Mouse (Mus musculus): ENCODE results near the gene Gm5741. TPM values are rescaled to one million over a fixed set of nuclear protein-coding genes. Genes with fewer than 3 reads are reported as not detected.

The Gm5741 gene
- not detected in 2 replicates for polyA plus RNA-seq (2015; fragmentation: Nextera tagmentation; extraction: Ambion mirVana)

DNA sequence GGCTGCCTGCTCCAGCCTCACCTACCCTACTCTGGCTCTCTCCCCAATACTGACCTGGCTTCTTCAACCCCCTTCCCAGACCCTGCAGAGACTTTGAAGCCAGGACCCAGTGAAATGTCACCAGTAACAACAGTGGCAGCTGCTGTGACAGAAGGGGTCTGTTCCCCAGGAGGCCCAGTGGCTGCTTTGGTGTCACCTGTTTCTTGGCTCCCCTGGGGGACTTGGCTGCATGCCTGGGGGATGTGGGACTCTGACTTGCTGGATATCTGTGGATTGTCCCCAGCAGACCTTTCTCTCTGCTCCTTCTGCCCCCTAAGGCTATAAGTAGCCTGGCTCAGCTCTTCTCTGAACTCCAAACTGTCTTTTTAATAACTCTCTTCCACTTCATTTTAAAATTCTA is at the start of gene Gm5741:
Gm5741 (minus strand) TSS at position 1 of the 400 bp plus-strand sequence.
- H3K9me3 ChIP-seq: no peaks in the 10 kb centered on the region
- H3K4me2 ChIP-seq: no peak within 1 kb of the TSS
- no peak within 1 kb of the TSS for H3K9ac ChIP-seq
- H3K36me3 ChIP-seq: peaks cover 33% of the 10 kb centered on the region
- no peak within 1 kb of the TSS for H3K27ac ChIP-seq
- peaks cover 12% of the 10 kb centered on the region; the same call in 1 of the 2 replicates for H3K4me1 ChIP-seq
- H3K27me3 ChIP-seq: no peaks in the 10 kb centered on the region
- ATAC-seq (ENCODE audit: insufficient number of reproducible peaks, low FRiP score, low TSS enrichment, low read depth): no peak
- no peak within 1 kb of the TSS for H3K4me3 ChIP-seq

DNA sequence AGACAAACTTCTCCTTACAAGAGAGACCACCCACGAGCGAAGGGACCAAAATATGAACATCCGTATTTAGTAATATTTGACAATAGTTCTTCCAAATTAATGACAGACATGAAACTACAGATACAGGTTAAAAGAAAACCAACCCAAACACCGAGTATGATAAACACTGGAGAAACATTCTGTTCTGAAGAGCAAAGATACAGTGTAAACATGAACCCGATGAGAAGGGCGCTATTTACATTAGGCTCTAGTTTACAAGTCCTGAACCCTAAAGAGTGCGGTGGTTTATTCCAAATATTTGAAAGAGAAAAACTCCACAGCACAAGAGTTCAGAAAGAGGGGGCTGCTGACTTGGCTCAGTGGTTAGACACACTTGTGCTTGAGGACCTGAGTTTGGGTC is 49.2 kb upstream of the Gm5741 start:
- Histone ChIP-seq H3K4me1 (no peaks in the 10 kb centered on the region), H3K4me2 (no peak overlapping the region), H3K9me3 (no peaks in the 10 kb centered on the region), H3K36me3 (no peaks in the 10 kb centered on the region), H3K4me3 (no peak overlapping the region), H3K27me3 (no peaks in the 10 kb centered on the region), H3K27ac (no peak overlapping the region), H3K9ac (no peak overlapping the region)
- WGBS: 90% methylated on average over 7 of the region's 7 CpGs
- no peak for ATAC-seq (ENCODE audit: insufficient number of reproducible peaks, low FRiP score, low TSS enrichment, low read depth)

DNA sequence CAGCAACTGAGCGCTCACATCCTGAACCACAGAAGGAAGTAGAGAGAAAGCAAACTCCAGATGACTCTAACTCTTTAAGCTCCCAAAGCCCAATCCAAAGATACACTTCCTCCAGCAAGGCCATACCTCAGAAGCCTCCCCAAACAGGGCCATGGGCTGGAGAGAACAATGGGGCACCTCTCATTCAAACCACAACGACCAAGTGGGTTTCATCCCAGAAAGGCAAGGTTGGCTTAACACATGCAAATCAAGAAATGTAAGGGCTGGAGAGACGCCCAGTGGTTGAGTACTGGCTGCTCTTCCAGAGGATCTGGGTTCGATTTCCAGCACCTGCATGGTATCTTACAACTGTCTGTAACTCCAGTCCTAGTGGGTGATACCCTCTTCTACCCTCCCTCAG is 47.7 kb upstream of the Gm5741 start:
- WGBS: 79% methylated on average over 4 of the region's 4 CpGs
- Histone ChIP-seq H3K27ac (no peak overlapping the region), H3K4me3 (no peak overlapping the region), H3K36me3 (peaks cover 14% of the 10 kb centered on the region), H3K4me1 (no peaks in the 10 kb centered on the region), H3K27me3 (no peaks in the 10 kb centered on the region), H3K9ac (no peak overlapping the region), H3K9me3 (no peaks in the 10 kb centered on the region), H3K4me2 (no peak overlapping the region)
- no peak for ATAC-seq (ENCODE audit: insufficient number of reproducible peaks, low FRiP score, low TSS enrichment, low read depth)

DNA sequence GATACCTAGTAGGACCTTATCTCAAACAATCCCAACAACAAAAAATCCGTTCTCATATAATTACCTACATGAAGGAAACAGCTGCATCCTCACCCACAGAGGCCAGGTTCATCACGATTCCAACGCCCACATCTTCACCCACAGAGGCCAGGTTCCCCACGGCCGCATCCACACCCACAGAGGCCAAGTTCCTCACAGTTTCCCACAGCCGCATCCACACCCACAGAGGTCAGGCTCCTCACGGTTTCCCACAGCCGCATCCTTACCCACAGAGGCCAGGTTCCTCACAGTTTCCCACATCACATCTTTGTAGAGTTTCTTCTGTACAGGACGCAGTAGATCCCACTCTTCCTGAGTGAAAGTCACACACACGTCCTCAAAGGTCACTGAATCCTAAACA is 45.5 kb upstream of the Gm5741 start:
- H3K27me3 ChIP-seq: no peaks in the 10 kb centered on the region

DNA sequence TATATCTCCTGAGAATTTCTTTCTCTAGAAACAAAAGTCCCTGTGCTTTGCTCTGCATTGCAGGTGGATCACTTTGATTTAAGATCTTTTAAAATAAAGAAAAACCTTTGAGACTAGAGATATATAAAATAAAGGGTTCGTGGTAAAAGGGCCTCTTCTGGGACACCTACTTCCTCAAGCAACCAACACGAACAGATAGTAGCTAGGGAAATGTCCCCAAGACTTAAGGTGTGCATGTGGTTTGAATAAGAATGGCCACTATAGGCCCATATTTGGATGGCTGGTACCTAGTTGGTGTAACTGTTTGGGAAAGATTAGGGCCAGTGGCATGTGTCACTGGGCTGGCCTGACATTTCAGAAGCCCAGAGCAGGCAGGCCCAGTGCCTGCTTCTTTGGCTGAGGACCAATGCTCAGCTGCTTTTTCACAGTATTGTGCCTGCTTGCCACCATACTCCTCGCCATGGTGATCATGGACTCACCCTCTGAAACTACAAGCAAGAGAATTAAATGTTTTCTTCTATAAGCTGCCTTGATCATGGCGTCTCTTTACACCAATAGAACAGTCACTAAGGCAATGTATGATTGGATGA is 32.4 kb upstream of the Gm5741 start:
- Histone ChIP-seq H3K27ac (no peak overlapping the region), H3K4me2 (no peak overlapping the region), H3K4me3 (no peak overlapping the region), H3K36me3 (peaks cover 37% of the 10 kb centered on the region), H3K9me3 (no peaks in the 10 kb centered on the region), H3K27me3 (no peaks in the 10 kb centered on the region), H3K4me1 (no peaks in the 10 kb centered on the region), H3K9ac (no peak overlapping the region)
- no peak for ATAC-seq (ENCODE audit: insufficient number of reproducible peaks, low FRiP score, low TSS enrichment, low read depth)
- 88% methylated on average over 4 of the region's 4 CpGs for WGBS

More for the DNA sequence above, 45.5 kb upstream of the Gm5741 start:
- H3K27ac ChIP-seq: no peak overlapping the region
- H3K9me3 ChIP-seq: no peaks in the 10 kb centered on the region
- H3K9ac ChIP-seq: no peak overlapping the region
- ATAC-seq (ENCODE audit: insufficient number of reproducible peaks, low FRiP score, low TSS enrichment, low read depth): no peak
- H3K4me3 ChIP-seq: no peak overlapping the region
- WGBS: 94% methylated on average over 10 of the region's 10 CpGs
- H3K4me1 ChIP-seq: no peaks in the 10 kb centered on the region
- H3K4me2 ChIP-seq: no peak overlapping the region
- peaks cover 33% of the 10 kb centered on the region for H3K36me3 ChIP-seq

DNA sequence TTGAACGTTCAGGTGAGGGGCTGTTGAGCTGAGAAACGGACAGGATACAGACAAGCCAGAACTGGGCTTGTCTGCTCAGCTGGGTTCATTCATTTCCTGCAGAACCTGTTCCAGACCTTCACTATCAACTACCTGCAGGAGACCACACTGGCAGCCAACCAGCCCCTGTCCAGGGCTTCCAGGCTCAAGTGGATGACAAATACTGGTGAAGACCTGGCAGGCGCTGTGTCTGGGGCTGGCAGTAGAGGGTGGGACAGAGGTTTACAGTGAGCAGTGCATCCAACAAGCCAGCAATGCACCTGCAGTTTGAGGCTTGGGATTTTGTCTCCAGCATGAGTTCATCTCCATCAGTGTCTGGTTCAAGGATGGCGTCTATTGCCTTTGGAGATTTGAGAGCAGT is 29.1 kb upstream of the Gm5741 start:
- Histone ChIP-seq H3K4me1 (no peaks in the 10 kb centered on the region), H3K4me3 (no peak overlapping the region), H3K36me3 (peaks cover 62% of the 10 kb centered on the region), H3K27ac (no peak overlapping the region), H3K27me3 (no peaks in the 10 kb centered on the region), H3K9me3 (no peaks in the 10 kb centered on the region), H3K4me2 (no peak overlapping the region), H3K9ac (no peak overlapping the region)
- WGBS: 76% methylated on average over 4 of the region's 4 CpGs
- no peak for ATAC-seq (ENCODE audit: insufficient number of reproducible peaks, low FRiP score, low TSS enrichment, low read depth)

DNA sequence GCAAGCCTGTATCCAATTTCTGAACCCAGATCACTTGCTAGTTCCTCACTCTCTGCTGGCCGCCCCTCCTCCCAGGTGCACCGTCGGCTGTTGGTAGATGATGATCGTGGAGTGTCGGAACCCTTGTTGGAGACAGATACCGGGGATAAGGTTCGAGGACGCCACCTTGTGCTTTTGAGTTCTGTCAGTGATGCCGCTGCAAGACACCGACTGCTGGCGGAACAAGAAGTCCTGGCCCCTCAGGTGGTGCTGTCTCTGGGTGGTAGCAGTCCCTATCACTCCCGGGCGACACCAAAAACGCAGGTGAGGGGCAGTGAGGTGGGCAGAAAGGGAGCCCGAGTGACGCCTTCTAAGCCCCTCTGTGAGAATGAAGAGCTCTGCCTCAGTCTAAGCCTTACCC is 28.4 kb upstream of the Gm5741 start:
- 92% methylated on average over 16 of the region's 16 CpGs for WGBS
- Histone ChIP-seq H3K9ac (no peak overlapping the region), H3K4me1 (no peaks in the 10 kb centered on the region), H3K27me3 (no peaks in the 10 kb centered on the region), H3K27ac (no peak overlapping the region), H3K36me3 (peaks cover 62% of the 10 kb centered on the region), H3K9me3 (no peaks in the 10 kb centered on the region), H3K4me2 (no peak overlapping the region), H3K4me3 (no peak overlapping the region)
- ATAC-seq (ENCODE audit: insufficient number of reproducible peaks, low FRiP score, low TSS enrichment, low read depth): no peak

DNA sequence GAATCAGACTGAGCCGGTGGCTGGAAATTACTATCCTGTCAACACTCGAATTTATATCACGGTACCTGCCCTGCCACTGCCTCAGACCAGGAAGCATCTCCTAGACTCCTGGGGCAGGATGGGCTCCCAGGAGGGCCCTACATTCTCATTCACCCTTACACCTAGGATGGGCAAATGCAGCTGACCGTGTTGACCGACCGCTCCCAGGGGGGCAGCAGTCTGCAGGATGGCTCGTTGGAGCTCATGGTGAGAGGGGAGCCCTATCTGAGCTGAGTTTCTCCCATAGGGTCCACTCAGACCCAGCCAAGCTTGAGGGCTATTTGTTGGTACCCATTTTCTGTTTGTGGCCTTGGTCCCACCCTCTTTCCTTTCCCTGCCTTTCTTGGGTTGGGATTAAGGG is 27.8 kb upstream of the Gm5741 start:
- 89% methylated on average over 7 of the region's 7 CpGs for WGBS
- Histone ChIP-seq H3K4me1 (no peaks in the 10 kb centered on the region), H3K4me3 (no peak overlapping the region), H3K27me3 (no peaks in the 10 kb centered on the region), H3K9me3 (no peaks in the 10 kb centered on the region), H3K4me2 (no peak overlapping the region), H3K36me3 (peaks cover 66% of the 10 kb centered on the region), H3K27ac (no peak overlapping the region), H3K9ac (no peak overlapping the region)
- no peak for ATAC-seq (ENCODE audit: insufficient number of reproducible peaks, low FRiP score, low TSS enrichment, low read depth)

DNA sequence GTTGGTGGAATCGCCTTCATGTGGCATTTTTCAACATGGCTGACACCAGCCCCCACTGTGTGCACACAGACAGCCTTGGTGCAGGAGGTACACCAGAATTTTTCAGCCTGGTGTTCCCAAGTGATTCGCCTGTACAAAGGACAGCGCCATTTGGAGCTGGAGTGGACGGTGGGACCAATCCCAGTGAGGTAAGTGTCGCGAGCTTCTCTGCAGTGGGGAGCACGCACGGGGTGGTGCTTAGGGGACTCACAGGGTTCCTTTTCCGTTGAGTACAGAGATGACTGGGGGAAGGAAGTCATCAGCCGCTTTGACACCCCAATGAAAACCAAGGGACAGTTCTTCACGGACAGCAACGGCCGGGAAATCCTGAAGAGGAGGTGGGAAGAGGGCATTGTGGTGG is 27.3 kb upstream of the Gm5741 start:
- WGBS: 96% methylated on average over 13 of the region's 13 CpGs
- no peak overlapping the region for H3K9ac ChIP-seq
- H3K36me3 ChIP-seq: peaks cover 66% of the 10 kb centered on the region
- ATAC-seq (ENCODE audit: insufficient number of reproducible peaks, low FRiP score, low TSS enrichment, low read depth): no peak
- H3K4me3 ChIP-seq: no peak overlapping the region
- H3K9me3 ChIP-seq: no peaks in the 10 kb centered on the region
- H3K27ac ChIP-seq: no peak overlapping the region
- no peaks in the 10 kb centered on the region for H3K27me3 ChIP-seq
- H3K4me1 ChIP-seq: no peaks in the 10 kb centered on the region
- H3K4me2 ChIP-seq: no peak overlapping the region

DNA sequence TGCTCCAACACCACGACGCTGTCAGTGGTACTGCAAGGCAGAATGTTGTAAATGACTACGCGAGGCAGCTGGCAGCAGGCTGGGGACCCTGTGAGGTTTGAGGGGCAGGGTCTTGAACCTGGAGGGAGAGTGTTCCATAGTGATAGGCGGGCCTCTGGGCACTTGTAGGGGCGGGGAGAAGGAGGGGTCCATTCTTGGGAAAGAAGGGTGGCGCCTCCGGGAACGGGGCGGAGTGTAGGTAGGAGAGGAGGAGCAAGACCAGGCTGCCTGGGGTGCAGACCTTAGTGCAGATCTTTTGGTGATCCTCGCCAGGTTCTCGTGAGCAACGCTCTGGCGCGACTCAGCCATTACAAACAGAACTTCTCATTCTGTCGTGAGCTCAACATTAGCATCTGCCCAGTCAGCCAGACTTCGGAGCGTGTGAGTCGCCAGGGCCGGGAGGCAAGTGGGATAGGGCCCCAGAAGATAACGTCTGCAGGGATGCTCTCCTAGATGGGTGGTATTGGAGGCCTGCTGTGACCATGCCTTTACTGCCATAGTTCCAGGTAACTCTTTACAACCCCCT is 23.8 kb upstream of the Gm5741 start:
- no peak overlapping the region for H3K4me2 ChIP-seq
- 39% methylated on average over 21 of the region's 21 CpGs for WGBS
- H3K9ac ChIP-seq: no peak overlapping the region
- H3K27me3 ChIP-seq: no peaks in the 10 kb centered on the region
- no peak overlapping the region for H3K27ac ChIP-seq
- H3K9me3 ChIP-seq: no peaks in the 10 kb centered on the region
- H3K36me3 ChIP-seq: peaks cover 71% of the 10 kb centered on the region
- no peak overlapping the region for H3K4me3 ChIP-seq
- ATAC-seq (ENCODE audit: insufficient number of reproducible peaks, low FRiP score, low TSS enrichment, low read depth): no peak
- H3K4me1 ChIP-seq: no peaks in the 10 kb centered on the region

DNA sequence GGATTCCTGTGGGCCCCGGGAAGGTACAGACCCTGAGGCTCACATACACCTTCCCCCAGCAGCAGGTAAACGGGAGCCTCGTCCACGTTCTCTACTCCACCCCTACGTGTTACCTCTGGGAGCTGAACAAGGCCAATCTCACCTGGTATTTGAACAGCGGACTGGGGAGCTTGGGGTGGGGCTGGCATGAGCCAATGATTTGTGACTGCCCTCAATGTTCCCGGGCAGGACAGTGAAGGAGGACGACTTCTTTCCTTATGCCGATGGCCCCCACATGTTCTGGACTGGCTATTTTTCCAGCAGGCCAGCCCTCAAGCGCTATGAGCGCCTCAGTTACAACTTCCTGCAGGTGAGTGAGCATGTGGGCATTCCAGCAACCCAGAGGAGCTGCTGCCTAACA is 23.1 kb upstream of the Gm5741 start:
- 90% methylated on average over 11 of the region's 11 CpGs for WGBS
- Histone ChIP-seq H3K27me3 (no peaks in the 10 kb centered on the region), H3K4me1 (no peaks in the 10 kb centered on the region), H3K36me3 (peaks cover 68% of the 10 kb centered on the region), H3K27ac (no peak overlapping the region), H3K9ac (no peak overlapping the region), H3K4me2 (no peak overlapping the region), H3K4me3 (no peak overlapping the region), H3K9me3 (no peaks in the 10 kb centered on the region)
- ATAC-seq (ENCODE audit: insufficient number of reproducible peaks, low FRiP score, low TSS enrichment, low read depth): no peak

DNA sequence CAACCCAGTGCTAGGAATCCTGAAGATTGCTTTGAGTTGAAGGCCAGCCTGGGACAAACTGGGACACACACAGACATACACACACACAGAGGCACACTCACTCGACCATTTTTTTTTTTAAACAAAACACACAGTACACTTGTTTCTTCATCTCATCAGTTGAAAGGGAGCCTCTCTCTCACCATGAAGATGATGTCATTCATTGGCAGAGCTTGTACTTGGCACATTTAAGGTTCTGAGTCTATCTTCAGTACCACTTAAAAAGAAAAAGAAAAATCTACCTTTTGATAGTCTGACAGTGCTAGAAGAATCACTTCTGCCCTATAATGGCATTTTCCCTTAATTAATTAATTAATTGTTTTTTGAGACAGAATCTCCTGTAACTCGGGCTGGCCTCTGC is 21.0 kb upstream of the Gm5741 start:
- WGBS: 86% methylated on average over 2 of the region's 2 CpGs

DNA sequence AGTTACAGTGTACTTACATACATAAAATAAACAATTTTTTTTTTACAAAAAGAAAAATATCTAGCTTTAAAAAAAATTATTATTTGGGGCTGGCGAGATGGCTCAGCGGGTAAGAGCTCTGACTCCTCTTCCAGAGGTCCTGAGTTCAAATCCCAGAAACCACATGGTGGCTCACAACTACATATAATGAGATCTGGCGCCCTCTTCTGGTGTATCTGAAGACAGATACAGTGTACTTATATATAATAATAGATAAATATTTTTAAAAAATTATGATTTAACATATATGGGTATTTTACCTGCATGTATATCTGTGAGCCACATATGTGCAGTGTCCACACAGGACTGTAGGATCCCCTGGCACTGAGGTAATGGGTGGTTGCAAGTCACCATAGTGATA is 18.5 kb upstream of the Gm5741 start:
- Histone ChIP-seq H3K27me3 (no peaks in the 10 kb centered on the region), H3K4me1 (peaks cover 28% of the 10 kb centered on the region), H3K9me3 (no peaks in the 10 kb centered on the region), H3K4me3 (no peak overlapping the region), H3K36me3 (peaks cover 45% of the 10 kb centered on the region), H3K27ac (no peak overlapping the region), H3K4me2 (no peak overlapping the region), H3K9ac (no peak overlapping the region)
- no peak for ATAC-seq (ENCODE audit: insufficient number of reproducible peaks, low FRiP score, low TSS enrichment, low read depth)
- WGBS: 83% methylated on average over 3 of the region's 3 CpGs

More for the DNA sequence above, 21.0 kb upstream of the Gm5741 start:
- no peak overlapping the region for H3K4me3 ChIP-seq
- H3K27ac ChIP-seq: no peak overlapping the region
- no peaks in the 10 kb centered on the region for H3K9me3 ChIP-seq
- no peak overlapping the region for H3K9ac ChIP-seq
- ATAC-seq (ENCODE audit: insufficient number of reproducible peaks, low FRiP score, low TSS enrichment, low read depth): no peak
- peaks cover 57% of the 10 kb centered on the region for H3K36me3 ChIP-seq
- H3K4me1 ChIP-seq: peaks cover 5% of the 10 kb centered on the region
- H3K27me3 ChIP-seq: no peaks in the 10 kb centered on the region
- no peak overlapping the region for H3K4me2 ChIP-seq

Measured in limb, embryonic 15.5 days (tissue).